Mouse (Mus musculus) liver, embryonic 13.5 days (tissue): ENCODE measurements around the gene Rap1gap2. TPM values are rescaled to one million over a fixed set of nuclear protein-coding genes. Genes with fewer than 3 reads are reported as not detected.

Experiments
- ATAC-seq: fragments of 200-750 bp; cut with Nextera tagmentation; 2 replicates; pipeline ENCODE4 v1.8.0; 2017; ENCODE audit warnings: low read depth, mild to moderate bottlenecking, moderate number of reproducible peaks, moderate library complexity
- DNase-seq: peaks from one replicate; pipeline ENCODE4 v3.0.0; 2022
- H3K27ac ChIP-seq: fragments of 300-500 bp; sonication (generic); 2 replicates; pipeline ENCODE4 v1.5.1; 2015; ENCODE audit warnings: moderate library complexity, mild to moderate bottlenecking, inconsistent platforms
- H3K27me3 ChIP-seq: fragments of 300-500 bp; sonication (generic); 2 replicates; pipeline ENCODE4 v1.6.1; 2015; ENCODE audit warnings: mild to moderate bottlenecking, inconsistent platforms
- H3K36me3 ChIP-seq: fragments of 300-500 bp; sonication (generic); 2 replicates; pipeline ENCODE4 v1.6.1; 2015; ENCODE audit warnings: mild to moderate bottlenecking, inconsistent platforms
- H3K4me1 ChIP-seq: fragments of 300-500 bp; sonication (generic); replicated peaks from 2 replicates; pipeline ENCODE4 v1.6.1; 2015; ENCODE audit warnings: inconsistent platforms
- H3K4me2 ChIP-seq: fragments of 300-500 bp; sonication (generic); 2 replicates; pipeline ENCODE4 v1.6.1; 2015; ENCODE audit warnings: inconsistent platforms, mild to moderate bottlenecking, moderate library complexity
- H3K4me3 ChIP-seq: fragments of 300-500 bp; sonication (generic); replicated peaks from 2 replicates; pipeline ENCODE4 v1.5.1; 2015; ENCODE audit warnings: mild to moderate bottlenecking, inconsistent platforms
- H3K9ac ChIP-seq: fragments of 300-500 bp; sonication (generic); 2 replicates; pipeline ENCODE4 v1.6.1; 2015; ENCODE audit warnings: mild to moderate bottlenecking, inconsistent platforms
- H3K9me3 ChIP-seq: fragments of 300-500 bp; sonication (generic); replicated peaks from 2 replicates; pipeline ENCODE4 v1.6.1; 2016; ENCODE audit warnings: inconsistent platforms
- WGBS: fragments of 180-500 bp; shearing (Covaris S2); methylation state at CpG from one replicate; pipeline ENCODE4 v1.1.7; 2015; ENCODE audit not compliant: insufficient replicate concordance; 5-methylcytosine and 5-hydroxymethylcytosine counted together
- polyA plus RNA-seq: library from polyadenylated mRNA; unstranded; fragments of >200 nt; fragmentation: Nextera tagmentation; extraction: Ambion mirVana; gene quantifications from 2 replicates; pipeline ENCODE4 v1.2.1, GENCODE M21; 2015

Rap1gap2 gene
- polyA plus RNA-seq, 1 experiment from 2014 or later, result 0.77 TPM

DNA sequence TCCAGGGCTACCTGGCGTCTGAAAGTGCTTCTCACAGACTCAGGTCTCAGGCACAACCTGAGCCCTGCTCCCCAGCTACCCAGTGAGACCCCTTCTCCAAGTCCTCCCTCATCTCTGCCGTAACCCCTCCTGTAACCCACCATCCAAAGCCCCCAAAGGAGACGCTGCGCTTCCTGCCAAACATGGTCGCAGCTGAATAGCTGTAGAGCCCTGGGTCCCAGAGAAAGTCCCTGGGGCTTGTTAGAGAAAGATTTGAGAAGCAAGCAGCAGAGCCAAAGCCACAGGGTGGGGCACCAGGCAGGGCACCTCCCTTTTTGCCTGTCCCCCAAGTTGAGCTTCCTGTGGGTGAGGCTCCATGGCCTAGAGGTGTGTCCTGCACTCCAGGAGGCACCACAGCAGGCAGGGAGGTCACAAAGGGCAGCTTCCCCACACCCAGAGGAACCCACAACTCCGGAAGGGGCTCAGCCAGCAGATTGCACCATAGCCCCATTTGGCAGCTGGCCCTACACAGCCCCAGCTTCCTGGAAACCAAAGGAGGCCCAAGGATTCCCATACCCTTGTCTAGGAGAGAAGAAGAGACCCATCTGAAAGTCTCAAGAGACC lies 38.2 kb downstream of the Rap1gap2 start:
- H3K4me1 ChIP-seq, result peaks cover 96% of the 10 kb centered on the region
- no peaks in the 10 kb centered on the region for H3K9me3 ChIP-seq
- peak overlapping the region; percentile 46 for H3K4me3 ChIP-seq
- H3K27ac ChIP-seq, result peak overlapping the region; percentile 99
- H3K36me3 ChIP-seq, result no peaks in the 10 kb centered on the region
- peak; percentile 73 for DNase-seq
- H3K4me2 ChIP-seq, result peak overlapping the region; percentile 79
- H3K27me3 ChIP-seq, result no peaks in the 10 kb centered on the region
- WGBS, result 25% methylated on average over 6 of the region's 6 CpGs
- H3K9ac ChIP-seq, result peak overlapping the region; percentile 74
- ATAC-seq, result peak; percentile 83

DNA sequence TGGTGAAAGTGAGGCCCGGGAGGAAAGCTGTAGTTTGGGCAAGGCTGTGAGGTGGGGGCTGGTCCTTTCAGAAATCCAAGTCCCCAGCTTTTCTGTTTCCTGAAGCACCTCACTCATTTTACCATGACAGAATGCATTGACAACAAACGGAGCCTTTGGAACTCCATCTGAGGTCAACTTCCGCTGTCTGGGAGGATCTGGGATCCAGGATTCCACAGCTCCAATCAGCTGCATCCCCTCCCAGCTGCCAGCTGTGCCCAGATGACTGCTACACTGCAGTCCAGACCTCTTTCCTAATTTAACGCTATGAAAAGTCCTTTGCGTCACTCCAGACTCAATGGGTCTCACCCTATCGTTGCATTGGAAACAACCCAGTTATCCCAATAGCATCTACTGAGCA lies 41.0 kb downstream of the Rap1gap2 start:
- peaks cover 78% of the 10 kb centered on the region for H3K4me1 ChIP-seq
- DNase-seq, result no peak
- 74% methylated on average over 6 of the region's 6 CpGs for WGBS
- no peaks in the 10 kb centered on the region for H3K9me3 ChIP-seq
- H3K9ac ChIP-seq, result no peak overlapping the region
- H3K36me3 ChIP-seq, result no peaks in the 10 kb centered on the region
- H3K4me2 ChIP-seq, result no peak overlapping the region
- H3K4me3 ChIP-seq, result no peak overlapping the region
- no peak overlapping the region for H3K27ac ChIP-seq
- H3K27me3 ChIP-seq, result no peaks in the 10 kb centered on the region
- no peak for ATAC-seq

DNA sequence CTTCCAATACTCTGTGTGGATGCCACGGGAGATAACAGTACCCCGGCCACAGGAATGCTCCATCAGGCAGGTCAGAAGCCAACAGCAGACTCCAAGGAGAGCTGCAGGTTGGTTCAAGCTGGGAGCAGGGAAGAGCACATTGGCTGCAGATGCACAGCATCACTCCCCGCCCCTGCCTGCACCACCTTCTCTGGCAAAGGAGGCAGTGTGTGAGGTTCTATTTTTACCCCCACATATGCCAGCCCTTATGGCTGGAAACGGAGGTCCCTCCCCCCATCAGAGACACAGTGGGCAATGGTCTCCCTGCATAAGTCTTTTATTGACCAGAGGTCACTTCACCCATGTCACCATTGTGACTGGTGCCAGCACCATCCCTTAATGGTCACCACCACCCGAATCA lies 42.3 kb downstream of the Rap1gap2 start:
- DNase-seq (no peak), ATAC-seq (no peak)
- Histone ChIP-seq H3K4me3 (no peak overlapping the region), H3K36me3 (no peaks in the 10 kb centered on the region), H3K9ac (no peak overlapping the region), H3K4me1 (peaks cover 66% of the 10 kb centered on the region), H3K27ac (0 out of 2 replicates have a peak overlapping the region, but pooled peaks have one; percentile 0), H3K4me2 (no peak overlapping the region), H3K27me3 (no peaks in the 10 kb centered on the region), H3K9me3 (no peaks in the 10 kb centered on the region)
- 73% methylated on average over 5 of the region's 5 CpGs for WGBS

DNA sequence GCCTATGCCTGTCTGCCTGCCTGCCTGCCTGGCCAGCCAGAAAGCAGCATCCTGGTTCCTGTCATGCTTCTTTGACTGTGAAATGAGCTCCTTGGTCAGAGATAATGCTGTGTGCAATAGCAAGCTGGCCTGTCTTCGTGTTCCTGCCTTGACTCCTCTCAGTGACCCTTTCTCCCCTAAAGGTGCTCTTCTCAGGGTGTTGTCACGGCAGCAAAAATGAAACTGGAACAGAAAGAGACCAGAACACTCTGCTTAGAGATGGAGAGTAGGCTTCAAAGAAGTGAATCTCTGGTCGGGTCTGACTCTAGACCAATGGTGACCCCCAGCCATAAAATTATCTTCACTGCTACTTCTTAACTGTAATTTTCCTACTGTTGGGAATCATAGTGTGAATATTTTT lies 42.7 kb downstream of the Rap1gap2 start:
- H3K27me3 ChIP-seq, result no peaks in the 10 kb centered on the region
- no peak overlapping the region for H3K27ac ChIP-seq
- peaks cover 61% of the 10 kb centered on the region for H3K4me1 ChIP-seq
- no peaks in the 10 kb centered on the region for H3K9me3 ChIP-seq
- WGBS, result 69% methylated on average over 3 of the region's 3 CpGs
- ATAC-seq, result no peak
- no peak overlapping the region for H3K9ac ChIP-seq
- no peaks in the 10 kb centered on the region for H3K36me3 ChIP-seq
- H3K4me3 ChIP-seq, result no peak overlapping the region
- DNase-seq, result no peak
- no peak overlapping the region for H3K4me2 ChIP-seq

DNA sequence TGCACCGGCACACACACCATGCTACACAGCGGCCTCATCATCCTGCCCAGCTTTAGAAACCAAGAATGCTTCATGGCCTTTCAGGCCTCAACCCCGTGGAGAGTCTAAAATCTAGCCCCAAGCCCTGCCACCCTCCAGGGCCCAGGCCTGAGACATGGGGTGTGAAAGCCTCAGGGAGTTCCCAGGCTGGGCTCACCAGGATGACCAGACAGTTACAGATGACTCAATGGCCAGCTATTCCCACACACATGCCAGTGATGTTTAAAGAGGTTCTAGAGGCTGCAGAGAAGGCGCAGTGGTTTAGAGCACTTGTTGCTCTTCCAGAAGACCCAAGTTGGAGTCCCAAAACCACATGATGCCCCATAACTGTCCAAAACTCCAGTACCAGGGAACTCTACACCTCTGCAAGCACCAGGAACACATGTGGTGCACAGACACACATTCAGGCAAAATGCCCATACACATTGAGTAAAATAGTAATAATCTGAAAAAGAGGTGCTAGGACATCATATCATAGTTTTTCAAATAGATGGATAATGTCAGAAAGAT lies 44.3 kb downstream of the Rap1gap2 start:
- 78% methylated on average over 4 of the region's 4 CpGs for WGBS

DNA sequence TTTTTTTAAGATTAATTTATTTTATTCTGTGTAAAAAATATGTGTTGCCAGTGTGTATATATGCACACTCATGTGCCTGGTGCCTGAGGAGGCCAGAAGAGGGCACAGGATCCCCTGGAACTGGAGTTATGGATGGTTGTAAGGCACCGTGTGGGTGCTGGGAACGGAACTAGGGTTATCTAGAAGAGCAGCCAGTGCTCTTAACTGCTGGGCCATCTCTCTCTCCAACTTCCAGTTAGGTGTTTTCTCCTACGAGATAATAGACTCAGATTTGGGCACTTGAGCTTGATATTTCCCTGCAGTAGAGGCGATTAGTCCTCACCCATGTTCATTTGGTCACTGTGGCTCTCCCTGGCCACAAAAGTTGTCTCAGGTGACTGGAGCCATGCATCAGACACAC lies 49.3 kb downstream of the Rap1gap2 start:
- 0 out of 2 replicates have a peak overlapping the region, but pooled peaks have one; percentile 57 for H3K27ac ChIP-seq
- DNase-seq (no peak), ATAC-seq (no peak)
- 68% methylated on average over 4 of the region's 4 CpGs for WGBS
- H3K27me3 ChIP-seq, result no peaks in the 10 kb centered on the region
- no peak overlapping the region for H3K4me2 ChIP-seq
- no peaks in the 10 kb centered on the region for H3K36me3 ChIP-seq
- H3K4me1 ChIP-seq, result peaks cover 57% of the 10 kb centered on the region
- no peaks in the 10 kb centered on the region for H3K9me3 ChIP-seq
- H3K9ac ChIP-seq, result no peak overlapping the region
- no peak overlapping the region for H3K4me3 ChIP-seq

More for the DNA sequence above, 44.3 kb downstream of the Rap1gap2 start:
- Histone ChIP-seq H3K4me3 (no peak overlapping the region), H3K36me3 (no peaks in the 10 kb centered on the region), H3K9me3 (no peaks in the 10 kb centered on the region), H3K4me1 (peaks cover 48% of the 10 kb centered on the region), H3K9ac (no peak overlapping the region), H3K4me2 (no peak overlapping the region), H3K27me3 (no peaks in the 10 kb centered on the region), H3K27ac (no peak overlapping the region)
- ATAC-seq (no peak), DNase-seq (no peak)

DNA sequence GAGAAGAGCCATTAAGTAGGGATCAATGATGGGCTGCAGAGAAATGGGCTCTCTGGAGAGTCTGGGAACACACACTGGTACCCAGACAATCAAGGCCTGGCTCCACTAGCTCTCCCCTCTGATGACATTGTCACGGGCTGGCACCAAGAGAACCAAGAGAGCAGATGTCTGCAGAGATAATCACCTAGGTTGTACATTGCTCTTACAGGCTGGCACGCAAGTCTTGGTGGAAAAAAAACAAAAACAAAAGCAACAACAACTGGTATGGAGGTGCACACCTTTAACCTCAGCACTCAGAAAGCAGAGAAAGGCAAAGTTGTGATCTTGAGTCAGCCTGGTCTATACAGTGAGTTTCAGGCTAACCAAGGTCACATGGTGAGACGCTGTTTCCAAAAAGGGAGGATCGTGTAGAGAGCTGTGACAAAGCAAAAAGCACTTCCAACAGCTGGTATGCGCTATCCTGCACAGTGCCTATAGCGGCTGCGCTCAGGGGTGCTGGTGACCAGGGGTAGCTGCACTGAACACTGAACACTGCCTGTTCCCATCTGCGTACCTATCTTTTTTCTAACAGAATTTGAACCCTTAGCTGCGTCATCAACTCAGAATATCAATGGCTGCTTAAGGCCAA lies 50.0 kb downstream of the Rap1gap2 start:
- Histone ChIP-seq H3K4me2 (0 out of 2 replicates have a peak overlapping the region, but pooled peaks have one; percentile 13), H3K4me1 (peaks cover 62% of the 10 kb centered on the region), H3K4me3 (no peak overlapping the region), H3K27ac (peak overlapping the region; percentile 57), H3K9ac (no peak overlapping the region), H3K36me3 (no peaks in the 10 kb centered on the region), H3K27me3 (no peaks in the 10 kb centered on the region), H3K9me3 (no peaks in the 10 kb centered on the region)
- WGBS, result 41% methylated on average over 9 of the region's 9 CpGs
- DNase-seq, result no peak
- ATAC-seq, result peak; percentile 75

DNA sequence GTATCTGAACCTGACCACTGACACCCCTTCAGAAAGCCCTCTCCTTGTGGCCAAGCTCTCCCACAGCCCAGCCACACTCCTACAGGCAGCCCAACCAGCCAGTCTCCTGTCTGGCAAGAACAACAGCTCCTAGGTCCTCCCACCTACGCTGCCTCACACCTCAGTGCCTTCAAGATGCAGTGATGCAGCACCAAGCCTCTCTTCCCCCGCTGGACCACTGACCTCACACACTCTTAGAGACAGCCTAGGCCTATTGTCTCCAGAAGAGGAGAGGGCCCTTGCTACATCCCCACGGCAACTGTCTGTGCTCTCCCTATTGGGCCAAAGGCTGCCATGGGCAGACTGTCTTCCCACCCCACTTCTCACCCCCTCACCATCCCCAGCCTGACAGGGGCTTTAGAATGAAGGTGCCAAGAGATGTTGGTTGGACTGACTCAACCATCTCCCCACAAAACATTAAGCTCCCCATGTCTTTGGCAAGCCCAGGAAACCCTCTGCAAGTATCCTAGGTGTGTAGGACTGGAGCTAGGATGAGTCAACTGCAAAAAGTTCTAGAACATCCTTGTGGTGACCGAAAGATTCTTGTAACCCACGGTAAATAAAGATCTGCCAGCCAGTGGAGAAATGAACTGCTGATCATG lies 50.8 kb downstream of the Rap1gap2 start:
- Histone ChIP-seq H3K4me3 (no peak overlapping the region), H3K4me1 (peaks cover 64% of the 10 kb centered on the region), H3K27me3 (no peaks in the 10 kb centered on the region), H3K4me2 (no peak overlapping the region), H3K36me3 (no peaks in the 10 kb centered on the region), H3K9ac (no peak overlapping the region), H3K27ac (peak overlapping the region; percentile 57; the same call in 1 of the 2 replicates), H3K9me3 (no peaks in the 10 kb centered on the region)
- ATAC-seq (no peak), DNase-seq (no peak)
- WGBS, result 76% methylated on average over 5 of the region's 5 CpGs

DNA sequence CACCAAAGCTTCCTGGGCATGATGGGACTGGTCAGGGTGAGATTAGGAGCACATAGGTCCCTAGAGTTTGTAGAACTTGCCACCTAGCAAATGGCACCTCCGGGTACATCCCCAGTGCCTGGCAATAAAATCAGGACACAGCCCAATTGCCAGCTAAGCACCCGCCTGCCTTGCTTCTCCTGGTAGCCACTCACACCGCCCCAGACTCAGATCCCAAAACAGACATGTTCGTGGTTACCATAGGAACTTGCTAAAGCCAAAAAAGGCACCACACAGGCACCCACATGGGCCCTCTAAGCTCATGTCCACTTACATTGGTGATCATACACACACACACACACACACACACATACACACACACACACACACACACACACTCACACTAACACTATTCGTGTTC lies 51.8 kb downstream of the Rap1gap2 start:
- 78% methylated on average over 5 of the region's 5 CpGs for WGBS
- H3K4me1 ChIP-seq, result peaks cover 72% of the 10 kb centered on the region

DNA sequence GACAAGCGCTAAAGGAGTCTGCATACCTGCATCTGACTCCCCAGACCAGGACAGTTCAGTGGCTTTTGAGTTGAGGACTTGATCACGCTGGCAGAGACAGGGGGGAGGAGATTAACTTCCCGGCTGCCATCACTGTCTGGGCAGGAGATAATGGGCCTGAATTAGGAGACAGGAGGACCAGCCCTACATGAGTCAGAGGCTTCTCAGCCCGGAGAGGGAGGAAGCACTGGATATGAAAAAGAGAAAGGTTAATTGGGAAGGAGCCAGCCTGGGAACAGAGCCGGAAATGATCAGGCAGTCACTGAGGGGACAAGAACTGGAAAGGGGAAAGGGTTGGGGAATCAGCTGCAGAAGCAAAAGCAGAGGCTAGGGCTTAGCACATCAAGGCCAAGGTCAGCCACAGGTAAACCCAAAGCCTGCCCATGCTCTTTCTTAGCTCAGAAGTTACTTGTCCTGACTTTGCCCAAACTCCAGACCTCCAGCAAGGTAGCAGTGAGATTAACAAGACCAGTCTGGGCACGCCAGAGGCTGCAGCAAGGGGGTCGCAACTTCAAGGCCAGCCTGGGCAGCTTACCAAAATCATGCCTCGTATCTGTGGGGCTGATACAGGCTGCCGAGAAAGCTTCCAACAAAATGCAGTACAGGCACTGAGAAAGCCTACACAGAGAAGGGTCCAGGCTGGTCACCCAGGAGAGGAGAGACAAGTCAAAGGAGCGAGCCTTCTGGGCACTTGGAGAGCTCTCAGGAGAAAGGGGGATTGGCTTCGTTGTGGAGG lies 53.1 kb downstream of the Rap1gap2 start:
- peaks cover 72% of the 10 kb centered on the region for H3K4me1 ChIP-seq
- no peak overlapping the region for H3K4me3 ChIP-seq
- ATAC-seq (peak; percentile 34; the same call in 1 of the 2 replicates), DNase-seq (no peak)
- H3K27me3 ChIP-seq, result no peaks in the 10 kb centered on the region
- H3K9ac ChIP-seq, result no peak overlapping the region
- no peaks in the 10 kb centered on the region for H3K9me3 ChIP-seq
- 47% methylated on average over 11 of the region's 11 CpGs for WGBS
- no peak overlapping the region for H3K4me2 ChIP-seq
- peak overlapping the region; percentile 78 for H3K27ac ChIP-seq
- H3K36me3 ChIP-seq, result no peaks in the 10 kb centered on the region

More for the DNA sequence above, 51.8 kb downstream of the Rap1gap2 start:
- H3K27me3 ChIP-seq, result no peaks in the 10 kb centered on the region
- no peak overlapping the region for H3K4me2 ChIP-seq
- H3K36me3 ChIP-seq, result no peaks in the 10 kb centered on the region
- H3K9ac ChIP-seq, result no peak overlapping the region
- H3K4me3 ChIP-seq, result no peak overlapping the region
- H3K27ac ChIP-seq, result no peak overlapping the region
- ATAC-seq (no peak), DNase-seq (no peak)
- H3K9me3 ChIP-seq, result no peaks in the 10 kb centered on the region
